Mouse (Mus musculus) gastrocnemius, adult 2 months (tissue): ENCODE measurements around the gene Ctse. TPM values are rescaled to one million over a fixed set of nuclear protein-coding genes. Genes with fewer than 3 reads are reported as not detected.

ENCODE experiments used
- DNase-seq: peaks from one replicate; pipeline ENCODE4 v3.0.0; 2022
- H3K27ac ChIP-seq: fragments of 200-600 bp; 2 replicates; pipeline ENCODE4 v1.8.1; 2022; ENCODE audit warnings: mild to moderate bottlenecking
- H3K4me3 ChIP-seq: fragments of 200-600 bp; 2 replicates; pipeline ENCODE4 v1.8.1; 2022; ENCODE audit warnings: mild to moderate bottlenecking, moderate library complexity
- CTCF ChIP-seq: fragments of 200-600 bp; IDR thresholded peaks from 2 replicates; pipeline ENCODE4 v1.8.1; 2022; ENCODE audit warnings: antibody characterized with exemption, mild to moderate bottlenecking, moderate library complexity
- intact Hi-C: fragments of 180-260 bp; cut with DNase I; formaldehyde crosslinking; loops from one replicate; pipeline ENCODE4 v1.15.1; 2025
- total RNA-seq, 2 experiments: library from RNA; stranded (reverse); gene quantifications; 2 replicates each; pipeline ENCODE4 v1.2.3; 2021

Gene Ctse
- total RNA-seq, 2 experiments from 2014 or later = 0.11 TPM; not detected in 1

- DNase-seq = no peak
- TF ChIP-seq CTCF = no peak
- intact Hi-C loops = no loop called here
- no peak overlapping the region for H3K4me3 ChIP-seq
- H3K27ac ChIP-seq = no peak overlapping the region
Observed at GRCm38 (mm10) chr1:131718952-131719694, 81.0 kb downstream of the Ctse start.

GRCm38 (mm10) chr1:131721989-131722388 is 83.9 kb downstream of the Ctse start:
- DNase-seq = no peak
- no peak overlapping the region for H3K4me3 ChIP-seq
- intact Hi-C loops = no loop called here
- no peak overlapping the region for H3K27ac ChIP-seq
- no peak for TF ChIP-seq CTCF

GRCm38 (mm10) chr1:131723549-131723948 is 85.4 kb downstream of the Ctse start:
- DNase-seq = no peak
- no peak for TF ChIP-seq CTCF
- H3K27ac ChIP-seq = no peak overlapping the region
- intact Hi-C loops = no loop called here
- no peak overlapping the region for H3K4me3 ChIP-seq

Other genes with a start within 250 kb of the Ctse start
- gene Srgap2, start 111.0 kb upstream of the Ctse start, total RNA-seq = 10 to 100 TPM; 10.1 to 12.2 TPM
- under 1 TPM; 0.20 to 0.31 TPM for gene Fam72a, start 110.4 kb upstream of the Ctse start, total RNA-seq
- gene Avpr1b, start 39.1 kb upstream of the Ctse start, total RNA-seq = not detected
- 1 to 10 TPM; 2.3 to 2.8 TPM for gene Rab7b, start 50.4 kb downstream of the Ctse start, total RNA-seq
- gene Slc26a9, start 105.7 kb downstream of the Ctse start, total RNA-seq = not detected
- 1 to 10 TPM in 1 of 2 experiments, under 1 TPM in 1; 0.26 to 1.3 TPM for gene Pm20d1, start 159.1 kb downstream of the Ctse start, total RNA-seq
- gene Slc41a1, start 189.2 kb downstream of the Ctse start, total RNA-seq = 10 to 100 TPM; 34.8 to 56.7 TPM
- gene Rab29, start 228.9 kb downstream of the Ctse start, total RNA-seq = 1 to 10 TPM; 5.1 to 7.4 TPM